Mouse (Mus musculus) gastrocnemius, adult 18-20 months (tissue): ENCODE results near the gene Tiparp. TPM values are rescaled to one million over a fixed set of nuclear protein-coding genes. Genes with fewer than 3 reads are reported as not detected.

Experiments used
- DNase-seq: peaks from one replicate; pipeline ENCODE4 v3.0.0; 2021; ENCODE audit warnings: low spot score
- total RNA-seq, 2 experiments: library from RNA; stranded (reverse); gene quantifications; 2 replicates each; pipeline ENCODE4 v1.2.3; 2021

Tiparp gene
- total RNA-seq, 2 experiments from 2014 or later, result 14.0 to 41.9 TPM

GRCm38 (mm10) chr3:65579260-65579921, 51.2 kb downstream of the Tiparp start:
- no peak for DNase-seq

DNA sequence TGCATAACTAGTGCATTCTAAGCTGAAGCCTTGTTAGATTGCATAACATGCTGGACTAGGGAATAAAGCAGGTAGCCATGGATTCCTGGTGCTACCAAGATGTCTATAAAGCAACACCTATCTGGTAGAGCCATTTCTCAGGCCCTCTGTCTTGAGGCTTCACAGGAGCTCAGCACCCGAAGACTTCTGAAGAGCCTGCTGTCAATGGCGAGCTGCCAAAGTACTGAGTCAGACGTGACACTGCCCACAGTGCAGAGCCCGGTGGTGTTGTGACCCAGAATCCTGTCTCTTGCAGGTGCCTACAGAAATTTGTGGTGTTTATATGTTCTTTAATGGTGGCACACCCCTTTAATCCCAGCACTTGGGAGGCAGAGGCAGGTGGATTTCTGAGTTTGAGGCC, 53.4 kb downstream of the Tiparp start:
- no peak for DNase-seq

- DNase-seq, result no peak
Observed at GRCm38 (mm10) chr3:65584329-65584728, 56.1 kb downstream of the Tiparp start.

DNA sequence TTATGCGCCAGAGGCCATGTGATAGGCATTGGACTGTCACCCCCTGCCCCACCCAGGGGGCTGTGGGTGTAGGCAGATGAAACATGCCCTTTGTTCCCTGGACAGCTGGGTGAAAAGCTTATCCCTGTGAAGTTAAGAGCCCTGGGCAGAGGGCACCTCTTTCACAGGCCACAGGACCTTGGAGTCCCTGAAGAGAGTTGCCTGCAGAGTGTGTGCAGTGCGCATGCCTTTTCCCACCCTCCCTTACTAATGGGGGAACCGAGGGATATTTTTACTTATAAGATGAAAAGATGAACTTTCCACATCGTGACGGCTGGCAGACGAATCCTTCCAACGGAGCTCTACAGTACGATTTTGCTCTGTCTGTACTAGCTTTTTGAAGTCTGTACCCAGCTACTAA, 57.1 kb downstream of the Tiparp start:
- DNase-seq, result no peak

GRCm38 (mm10) chr3:65585823-65586482, 57.7 kb downstream of the Tiparp start:
- no peak for DNase-seq

- no peak for DNase-seq
Observed at GRCm38 (mm10) chr3:65586483-65586905, 58.3 kb downstream of the Tiparp start.

DNA sequence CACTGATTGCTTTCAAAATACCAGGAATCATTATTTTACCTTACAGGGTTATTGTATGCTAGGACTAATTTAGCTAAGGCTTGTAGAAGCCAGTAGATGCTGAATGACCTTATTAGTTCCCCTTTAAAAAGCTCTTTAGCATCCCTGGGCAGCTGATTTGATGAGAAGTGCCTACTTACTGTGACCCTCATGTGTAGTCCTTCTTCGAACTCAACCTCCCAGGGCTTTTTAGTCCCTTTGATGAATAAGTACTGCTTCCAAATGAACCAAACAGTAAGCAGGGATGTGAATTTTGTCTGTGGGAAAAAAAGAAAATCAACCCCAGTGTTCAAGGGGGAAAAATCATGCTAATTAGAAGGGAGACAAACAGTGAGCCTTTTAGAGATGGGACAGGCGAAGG, 58.8 kb downstream of the Tiparp start:
- no peak for DNase-seq

- DNase-seq, result no peak
Observed at GRCm38 (mm10) chr3:65588424-65588823, 60.2 kb downstream of the Tiparp start.

GRCm38 (mm10) chr3:65592850-65593249, 64.6 kb downstream of the Tiparp start:
- no peak for DNase-seq

DNA sequence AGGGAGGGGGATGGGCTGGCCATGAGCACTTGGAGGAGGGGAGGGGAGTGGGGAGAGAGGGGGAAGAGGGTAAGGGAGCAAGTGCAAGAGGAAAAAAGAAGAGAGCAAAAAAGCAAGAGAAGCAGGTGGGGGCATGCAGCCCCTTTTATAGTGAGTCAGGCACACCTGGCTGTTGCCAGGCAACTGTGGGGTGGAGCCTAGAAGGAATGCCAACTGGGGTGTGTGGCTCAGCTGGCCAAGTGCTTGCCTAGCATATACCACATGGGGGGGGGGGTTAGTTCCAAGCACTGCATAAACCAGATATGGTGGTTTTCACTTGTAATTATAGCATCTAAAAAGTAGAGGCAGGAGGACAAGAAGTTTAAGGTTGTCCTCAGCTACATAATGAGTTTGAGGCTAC, 66.3 kb downstream of the Tiparp start:
- DNase-seq, result no peak

DNA sequence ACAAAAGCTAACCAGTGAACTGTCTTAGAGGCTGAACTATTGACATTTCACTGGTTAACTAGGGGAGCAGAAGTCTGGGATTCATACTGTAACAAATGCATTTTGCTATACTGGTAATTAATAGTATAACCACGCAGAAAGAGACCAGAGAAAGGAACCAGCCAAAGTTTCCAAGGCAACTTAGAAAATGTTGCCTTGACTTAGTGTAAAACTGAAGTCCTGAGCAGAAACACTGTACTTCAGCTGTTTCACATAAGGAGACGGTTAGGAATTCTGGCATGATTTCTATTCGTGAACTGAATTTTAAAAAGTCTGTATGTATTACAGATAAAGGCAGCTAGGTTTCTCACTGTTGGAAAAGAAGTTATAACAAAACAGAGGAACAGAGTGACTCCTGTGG, 67.0 kb downstream of the Tiparp start:
- no peak for DNase-seq

GRCm38 (mm10) chr3:65598071-65598830, 70.0 kb downstream of the Tiparp start:
- no peak for DNase-seq

GRCm38 (mm10) chr3:65599151-65599550, 70.9 kb downstream of the Tiparp start:
- no peak for DNase-seq

DNA sequence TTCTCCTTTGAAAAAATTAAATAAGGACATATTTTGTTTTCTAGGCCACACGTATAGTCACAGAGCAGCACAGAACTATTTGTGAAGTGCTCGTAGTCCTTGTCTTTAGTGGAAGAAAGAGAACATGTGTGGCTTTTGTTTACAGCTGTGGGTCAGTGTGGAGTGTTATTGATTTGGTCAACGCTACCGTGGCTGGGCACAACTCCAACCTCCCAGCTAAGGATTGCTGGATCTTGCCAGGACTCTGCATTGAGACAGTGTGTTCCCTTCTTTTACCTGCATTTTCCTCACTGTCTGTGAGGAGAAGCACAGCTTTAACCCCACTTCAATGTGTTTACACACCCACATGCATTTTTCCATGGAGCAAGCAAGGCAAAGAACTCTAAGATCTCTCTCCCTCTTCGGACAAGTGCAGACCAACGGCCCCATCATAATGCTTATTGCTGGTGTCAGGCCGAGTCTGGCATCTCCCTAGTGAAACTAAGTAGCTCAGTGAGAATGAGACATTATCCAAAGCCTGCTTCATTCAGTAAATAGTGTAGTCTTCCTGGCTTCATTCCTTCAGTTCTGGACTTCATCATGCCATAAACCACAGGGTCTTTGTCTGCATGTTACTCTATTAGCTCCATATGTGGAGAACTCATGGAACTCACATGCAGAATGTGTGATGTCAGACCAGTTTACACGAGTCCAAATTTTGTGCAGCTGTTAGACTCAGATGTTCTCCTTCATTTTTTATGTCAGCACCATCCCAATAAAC, 73.3 kb downstream of the Tiparp start:
- no peak for DNase-seq

DNA sequence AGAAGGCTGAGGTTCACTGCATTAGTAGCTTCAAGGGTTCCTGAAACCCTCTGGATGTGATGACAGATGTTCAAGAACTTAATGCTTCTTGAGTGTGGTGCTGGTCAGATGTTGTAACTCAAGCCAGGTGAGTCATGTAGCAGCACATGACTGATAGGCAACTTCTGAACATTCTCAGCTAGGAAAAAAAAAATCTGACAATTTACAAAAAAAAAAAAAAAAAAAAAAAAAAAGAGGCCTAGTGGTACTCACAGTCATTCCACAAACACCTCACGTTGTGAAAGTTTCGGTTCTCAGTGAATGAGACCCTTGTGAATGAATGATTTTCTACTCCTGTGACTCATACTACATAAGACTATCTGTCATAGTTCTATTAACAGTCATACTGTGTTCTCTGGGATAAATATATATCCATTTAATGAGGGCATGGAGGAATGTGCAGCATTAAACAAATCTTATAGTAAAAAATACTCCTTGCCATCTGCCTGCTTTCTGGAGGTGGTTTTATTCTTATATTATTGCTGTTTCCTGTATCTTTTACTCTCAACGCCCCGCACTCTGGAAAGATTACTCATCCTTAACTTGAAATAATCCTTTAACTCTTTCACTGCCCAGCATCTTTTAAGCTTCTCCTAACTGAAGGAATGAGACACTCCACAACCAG, 75.3 kb downstream of the Tiparp start:
- no peak for DNase-seq

Other genes with a start within 250 kb of the Tiparp start
- gene Ssr3, start 135.8 kb upstream of the Tiparp start, total RNA-seq, result 100 to 1,000 TPM; 132 to 153 TPM
- under 1 TPM; 0.41 to 0.52 TPM for gene Lekr1, start 137.8 kb downstream of the Tiparp start, total RNA-seq